Mouse (Mus musculus): ENCODE measurements around the gene Ankfy1. TPM values are rescaled to one million over a fixed set of nuclear protein-coding genes. Genes with fewer than 3 reads are reported as not detected.
A peak's percentile ranks its signal among the peaks of the same experiment; 100 is the strongest.

Ankfy1 gene
- 10 to 100 TPM; 16.6 to 18.5 TPM for total RNA-seq (2021)

- peak; percentile 92 for DNase-seq (ENCODE audit: low spot score)
- intact Hi-C loops (cut with DNase I): loop anchor here (2.0 to 5.0 kb wide), 2 partner anchors 88 to 105 kb away; no protein-coding TSS in a partner anchor
Observed at GRCm38 (mm10) chr11:72689551-72690510, at the start of gene Ankfy1. Gene Ankfy1, plus strand, starts transcription at chr11:72690006.

DNA sequence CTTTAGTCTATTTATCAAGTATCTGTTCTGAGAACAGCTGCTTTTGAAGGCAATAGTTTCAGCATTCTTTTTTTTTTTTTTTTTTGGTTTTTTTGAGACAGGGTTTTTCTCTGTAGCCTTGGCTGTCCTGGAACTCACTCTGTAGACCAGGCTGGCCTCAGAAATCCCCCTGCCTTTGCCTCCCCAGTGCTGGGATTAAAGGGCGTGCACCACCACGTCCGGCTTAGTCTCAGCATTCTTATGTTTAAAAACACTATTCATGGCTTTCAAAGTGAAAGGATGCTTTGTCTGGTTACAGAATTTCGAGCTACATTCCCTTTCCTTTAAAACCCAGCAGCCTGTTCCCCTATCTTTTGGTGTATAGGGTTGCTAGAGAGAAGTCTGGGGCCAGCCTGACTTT lies 47.1 kb upstream of the Ankfy1 start:
- DNase-seq (ENCODE audit: low spot score): no peak
- intact Hi-C loops (cut with DNase I): no loop called here

GRCm38 (mm10) chr11:72645386-72645785 lies 44.4 kb upstream of the Ankfy1 start:
- intact Hi-C loops (cut with DNase I): no loop called here
- no peak for DNase-seq (ENCODE audit: low spot score)

- no peak for DNase-seq (ENCODE audit: low spot score)
- intact Hi-C loops (cut with DNase I): no loop called here
Observed at GRCm38 (mm10) chr11:72650347-72650746, 39.5 kb upstream of the Ankfy1 start.

- intact Hi-C loops (cut with DNase I): loop anchor here (5.0 kb wide), 1 partner anchor 62 kb away; no protein-coding TSS in a partner anchor
- DNase-seq (ENCODE audit: low spot score): no peak
Observed at GRCm38 (mm10) chr11:72659918-72660317, 29.9 kb upstream of the Ankfy1 start.

DNA sequence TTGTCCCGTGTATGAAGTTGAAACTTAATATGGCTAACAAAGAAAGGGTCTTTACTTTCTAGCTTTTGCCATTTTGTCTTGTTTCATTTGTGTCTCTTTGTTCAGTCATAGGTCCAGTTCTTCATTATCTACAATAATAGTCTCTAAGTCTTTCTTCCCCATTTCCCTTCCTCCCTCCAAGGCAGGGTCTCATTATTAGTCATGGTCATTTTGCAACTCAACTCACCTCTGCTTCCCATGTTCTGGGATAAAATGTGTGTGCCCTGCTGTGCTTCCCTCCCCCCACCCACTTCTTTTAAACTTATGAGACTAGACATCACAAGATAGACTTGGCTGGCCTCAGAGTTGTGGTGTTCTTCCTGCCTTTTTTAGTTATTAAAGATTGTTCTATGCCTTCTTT lies 29.4 kb upstream of the Ankfy1 start:
- intact Hi-C loops (cut with DNase I): loop anchor here (5.0 kb wide), 1 partner anchor 62 kb away; no protein-coding TSS in a partner anchor
- DNase-seq (ENCODE audit: low spot score): no peak

- no peak for DNase-seq (ENCODE audit: low spot score)
- intact Hi-C loops (cut with DNase I): loop anchor here (5.0 kb wide), 1 partner anchor 58 kb away; no protein-coding TSS in a partner anchor
Observed at GRCm38 (mm10) chr11:72664641-72665040, 25.2 kb upstream of the Ankfy1 start.

DNA sequence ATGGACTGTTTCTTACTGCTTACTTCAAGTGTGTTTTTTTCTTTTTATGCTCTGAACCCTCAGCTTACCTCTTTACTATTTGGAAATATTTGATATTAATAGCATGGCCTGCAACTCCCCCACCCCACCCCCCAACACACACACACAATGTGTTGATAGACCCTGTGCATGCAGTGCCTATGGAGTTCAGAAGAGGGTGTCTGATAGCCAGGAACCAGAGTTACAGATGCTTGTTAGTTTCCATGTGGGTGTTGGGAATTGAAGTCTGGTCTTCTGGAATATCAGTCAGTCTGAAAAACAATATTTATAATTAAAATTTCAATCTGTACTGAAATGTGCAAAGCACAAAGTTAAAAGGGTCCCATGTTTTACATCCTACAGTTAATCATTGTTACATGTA lies 19.2 kb upstream of the Ankfy1 start:
- DNase-seq (ENCODE audit: low spot score): no peak
- intact Hi-C loops (cut with DNase I): loop anchor here (5.0 kb wide), 1 partner anchor 63 kb away; the partner anchor contains the start of gene Ube2g1

DNA sequence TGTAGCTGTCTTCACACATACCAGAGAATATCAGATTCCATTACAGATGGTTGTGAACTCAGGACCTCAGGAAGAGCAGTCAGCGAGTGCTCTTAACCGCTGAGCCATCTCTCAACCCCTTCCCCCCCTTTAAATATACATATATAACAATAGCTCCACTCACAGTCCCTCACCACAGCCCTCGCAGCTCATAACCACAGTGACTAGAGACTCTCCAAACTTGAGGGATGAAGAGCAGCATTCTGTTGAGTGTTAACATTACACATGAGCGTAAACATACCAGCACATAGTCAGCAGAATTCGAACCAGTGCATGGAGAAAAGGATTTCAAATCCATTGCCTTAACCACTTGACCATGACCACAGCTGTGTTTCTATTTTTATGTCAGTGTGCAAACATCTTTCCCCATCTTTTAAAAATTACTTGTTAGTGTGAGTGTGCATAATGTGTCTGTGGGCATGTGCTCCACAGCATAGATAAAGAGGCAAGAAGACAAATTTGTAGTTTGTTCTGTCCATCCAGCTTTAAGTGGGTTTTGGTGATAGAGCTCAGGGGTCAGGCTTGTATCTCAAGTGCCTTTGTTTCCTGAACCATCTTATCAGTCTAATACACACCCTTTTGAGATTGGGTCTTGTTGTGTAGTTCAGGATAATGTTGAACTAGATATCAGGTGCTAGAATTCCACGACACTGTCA lies 18.4 kb upstream of the Ankfy1 start:
- no peak for DNase-seq (ENCODE audit: low spot score)
- intact Hi-C loops (cut with DNase I): loop anchor here (5.0 kb wide), 1 partner anchor 64 kb away; the partner anchor contains the start of gene Ube2g1

- intact Hi-C loops (cut with DNase I): loop anchor here (5.0 kb wide), 1 partner anchor 65 kb away; the partner anchor contains the start of gene Ube2g1
- DNase-seq (ENCODE audit: low spot score): no peak
Observed at GRCm38 (mm10) chr11:72672438-72672837, 17.4 kb upstream of the Ankfy1 start.

GRCm38 (mm10) chr11:72675280-72675679 lies 14.5 kb upstream of the Ankfy1 start:
- no peak for DNase-seq (ENCODE audit: low spot score)
- intact Hi-C loops (cut with DNase I): no loop called here

- intact Hi-C loops (cut with DNase I): no loop called here
- no peak for DNase-seq (ENCODE audit: low spot score)
Observed at GRCm38 (mm10) chr11:72680726-72681125, 9.1 kb upstream of the Ankfy1 start.

GRCm38 (mm10) chr11:72683402-72683801 lies 6.4 kb upstream of the Ankfy1 start:
- DNase-seq (ENCODE audit: low spot score): no peak
- intact Hi-C loops (cut with DNase I): no loop called here

- no peak for DNase-seq (ENCODE audit: low spot score)
- intact Hi-C loops (cut with DNase I): no loop called here
Observed at GRCm38 (mm10) chr11:72686697-72687096, 3.1 kb upstream of the Ankfy1 start.

DNA sequence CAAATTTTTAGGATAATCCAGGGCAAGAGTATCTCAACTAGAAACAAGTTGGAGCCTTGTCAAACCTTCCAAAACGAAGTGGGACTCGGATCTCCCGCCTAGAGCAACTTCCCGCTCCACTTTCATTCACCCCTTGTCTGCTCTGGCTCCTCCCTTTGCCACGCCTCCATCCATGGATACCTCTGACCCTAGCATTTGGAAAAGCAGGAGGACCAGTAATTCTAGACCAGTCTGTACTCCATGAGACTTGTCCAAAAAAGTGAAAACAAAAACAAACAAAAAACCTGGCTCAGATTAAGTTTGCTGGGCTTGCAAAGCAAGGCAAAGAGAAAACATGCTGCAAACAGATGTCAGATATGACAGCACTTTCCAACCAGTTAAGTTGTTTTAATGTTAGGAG lies 1.6 kb upstream of the Ankfy1 start:
- intact Hi-C loops (cut with DNase I): no loop called here
- DNase-seq (ENCODE audit: low spot score): no peak

DNA sequence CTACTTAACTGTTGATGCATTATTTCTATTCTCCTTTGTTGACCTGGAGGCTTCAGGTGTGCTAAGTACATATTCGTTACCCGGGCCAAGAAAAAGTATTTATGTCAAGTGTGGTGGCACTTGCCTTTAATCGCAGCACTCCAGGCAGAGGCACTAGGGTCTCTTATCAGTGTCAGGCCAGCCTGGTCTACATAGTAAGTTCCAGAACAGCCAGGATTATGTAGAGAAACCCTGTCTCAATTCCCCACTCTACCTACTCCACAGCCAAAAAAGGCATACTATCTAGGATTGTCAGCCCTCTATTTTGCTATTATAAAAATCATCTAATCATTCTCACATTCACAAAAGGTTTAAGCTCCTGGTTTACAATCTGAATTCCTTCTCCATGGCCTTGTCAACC lies 691 bp upstream of the Ankfy1 start:
- DNase-seq (ENCODE audit: low spot score): no peak
- intact Hi-C loops (cut with DNase I): no loop called here

DNA sequence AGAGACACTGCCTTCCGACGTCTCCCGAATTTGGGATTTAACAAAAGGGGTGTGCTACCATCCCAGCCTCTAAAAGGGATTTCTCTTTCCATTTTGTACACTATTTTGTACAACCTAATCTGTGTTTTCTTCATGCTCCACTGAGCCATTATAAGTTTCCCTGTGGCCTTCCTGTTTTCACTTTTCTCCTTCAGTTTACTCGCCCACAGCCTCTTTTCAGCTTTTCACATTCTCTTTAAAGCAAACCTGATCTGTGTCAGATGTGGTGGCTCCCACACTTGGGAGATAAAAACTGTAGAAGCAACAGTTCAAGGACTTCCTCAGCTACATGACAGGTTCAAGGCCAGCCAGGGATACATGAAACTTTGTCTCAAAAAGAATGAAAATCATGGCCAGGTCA lies 2.5 kb downstream of the Ankfy1 start:
- intact Hi-C loops (cut with DNase I): loop anchor here (5.0 kb wide), 1 partner anchor 90 kb away; no protein-coding TSS in a partner anchor
- no peak for DNase-seq (ENCODE audit: low spot score)

DNA sequence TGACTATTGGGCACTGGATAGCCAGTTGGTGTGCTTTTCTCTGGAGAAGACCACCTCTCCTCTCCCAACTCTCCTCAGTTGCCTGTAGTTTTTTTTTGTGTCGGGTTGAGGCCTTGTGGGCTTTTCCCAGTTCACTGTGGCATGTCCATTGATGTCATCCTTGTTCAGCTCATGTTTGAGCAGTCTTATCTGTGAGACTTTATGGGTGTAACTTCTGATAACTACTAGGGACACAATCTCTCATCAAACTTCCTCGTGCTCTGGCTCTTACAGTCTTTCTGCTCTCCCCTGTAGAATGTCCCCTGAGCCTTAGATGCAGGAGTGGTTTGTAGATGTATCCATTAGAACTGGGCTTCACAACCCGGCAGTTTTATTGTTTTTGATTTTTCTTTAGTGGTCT lies 5.2 kb downstream of the Ankfy1 start:
- no peak for DNase-seq (ENCODE audit: low spot score)
- intact Hi-C loops (cut with DNase I): no loop called here

GRCm38 (mm10) chr11:72696368-72696971 lies 6.7 kb downstream of the Ankfy1 start:
- DNase-seq (ENCODE audit: low spot score): no peak
- intact Hi-C loops (cut with DNase I): no loop called here

GRCm38 (mm10) chr11:72697323-72697722 lies 7.5 kb downstream of the Ankfy1 start:
- intact Hi-C loops (cut with DNase I): no loop called here
- no peak for DNase-seq (ENCODE audit: low spot score)
